ENCODE assay signal across 8 mouse cellular contexts in the genomic region with DNA sequence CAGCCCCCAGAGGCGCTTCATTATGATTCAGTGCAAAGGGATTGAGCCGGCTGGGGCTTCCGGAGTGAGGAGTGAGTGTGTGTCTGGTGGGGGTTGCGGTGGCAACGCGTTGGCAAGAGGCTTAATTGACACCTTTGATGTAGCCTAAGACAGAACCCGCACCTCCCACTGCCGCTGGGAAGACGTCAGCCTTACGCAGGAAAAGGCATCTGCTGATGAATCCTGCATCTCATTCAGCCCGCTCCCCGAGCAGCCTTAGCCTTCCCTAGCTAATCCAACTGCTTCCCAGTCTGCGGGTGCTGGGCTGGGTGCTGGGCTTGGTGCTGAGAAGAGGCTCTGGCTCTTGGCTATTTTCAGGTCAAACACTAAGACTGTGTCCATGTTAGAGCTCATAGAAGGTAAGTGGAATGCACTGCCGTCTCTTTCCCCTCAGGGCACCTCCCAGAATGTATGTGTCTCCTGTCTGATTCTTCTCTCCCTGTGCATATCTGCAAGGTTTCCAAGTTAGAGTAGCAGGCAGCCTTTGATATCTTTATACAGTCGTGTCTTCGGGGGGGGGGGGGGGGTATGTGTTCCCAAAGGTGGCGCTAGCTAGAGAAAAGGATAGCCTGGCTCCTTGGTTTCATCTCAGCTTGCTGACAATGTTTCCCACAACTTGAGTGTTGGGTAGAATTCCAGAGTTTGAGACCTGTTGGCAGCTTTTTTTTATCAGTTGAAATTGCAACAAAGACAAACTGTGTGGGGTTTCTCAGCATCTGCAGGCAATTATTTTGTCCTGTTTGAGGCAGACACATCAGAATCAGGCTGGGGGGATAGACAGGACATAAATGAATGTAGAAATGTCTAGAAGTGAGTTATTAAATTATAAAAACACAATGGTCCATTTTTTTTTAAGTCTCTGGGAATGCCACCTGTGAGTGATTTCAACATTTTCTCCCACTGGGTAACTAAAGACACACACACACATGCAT. TPM values are rescaled to one million over a fixed set of nuclear protein-coding genes. Genes with fewer than 3 reads are reported as not detected.
DNase-seq lines count a peak whose midpoint lies in the region; ATAC-seq lines count a peak whose summit lies in the region.

No protein-coding gene starts in this region.

- peak overlapping the region; percentile 28 for H3K4me3 ChIP-seq in kidney, embryonic 14.5 days (ENCODE audit: low read length)

- intact Hi-C loops in left cerebral cortex, postnatal 14 days (cut with DNase I) = loop anchor here (5.0 kb wide), 1 partner anchor 45 kb away; no protein-coding TSS in a partner anchor

- H3K9ac ChIP-seq in kidney, embryonic 14.5 days (ENCODE audit: low read depth, low read length) = peak overlapping the region; percentile 37

- no peak for DNase-seq in kidney, adult 8-10 months
- DNase-seq in T-cell, adult 2 months (ENCODE audit: low spot score) = peak; percentile 39
- peak; percentile 75 for DNase-seq in embryo, embryonic 10.5 days (ENCODE audit: low spot score)
- DNase-seq in heart, postnatal 4 days = peak; percentile 33
- peak; percentile 90 to 96 for DNase-seq in left cerebral cortex, postnatal 14 days (ENCODE audit: low spot score in 2 of 2)
- peak; percentile 69 for DNase-seq in retina, embryonic 14.5 days (ENCODE audit: low spot score)
- DNase-seq in urinary bladder, postnatal 36 days (ENCODE audit: low spot score in 2 of 2) = no peak

- ATAC-seq in kidney, embryonic 14.5 days (ENCODE audit: low FRiP score, low TSS enrichment) = peak; percentile 68; the same call in 1 of the 2 replicates

- no peaks in the 10 kb centered on the region for H3K9me3 ChIP-seq in kidney, embryonic 14.5 days (ENCODE audit: control insufficient read depth, low read length)

- no peaks in the 10 kb centered on the region for H3K36me3 ChIP-seq in kidney, embryonic 14.5 days (ENCODE audit: control insufficient read depth, insufficient read depth, low read length)

- H3K4me2 ChIP-seq in kidney, embryonic 14.5 days (replicated peaks; ENCODE audit: low read depth, low read length) = peak overlapping the region; percentile 58

- H3K27me3 ChIP-seq in kidney, embryonic 14.5 days (ENCODE audit: control insufficient read depth, insufficient read depth, low read length) = no peaks in the 10 kb centered on the region

- H3K27ac ChIP-seq in kidney, embryonic 14.5 days (ENCODE audit: low read depth, low read length) = no peak overlapping the region

- WGBS in kidney, embryonic 14.5 days = under 1% methylated on average over 17 of the region's 17 CpGs

- no peaks in the 10 kb centered on the region for H3K4me1 ChIP-seq in kidney, embryonic 14.5 days (ENCODE audit: control insufficient read depth, insufficient read depth, low read length)

RNA-seq across cellular contexts. Expression of a gene that starts 10.0 kb away (rescaled TPM):
- polyA plus RNA-seq in kidney, embryonic 14.5 days (2014; fragmentation: Nextera tagmentation; extraction: Ambion mirVana) = not detected in 2 replicates
- total RNA-seq in heart, postnatal 4 days (2021) = not detected
- total RNA-seq in left cerebral cortex, postnatal 14 days (2021) = not detected

Comparison
In these comparisons a context has a peak if more than half of its experiments do, and no peak if none do; other contexts are left out.
1. DNase-seq: peak in T-cell, adult 2 months (single experiment), embryo, embryonic 10.5 days (single experiment), heart, postnatal 4 days (single experiment), left cerebral cortex, postnatal 14 days (2 of 2) and retina, embryonic 14.5 days (single experiment); none in kidney, adult 8-10 months (0 of 2) and urinary bladder, postnatal 36 days (0 of 2).